Mouse (Mus musculus) midbrain, embryonic 13.5 days (tissue): ENCODE measurements around the gene Btbd8. TPM values are rescaled to one million over a fixed set of nuclear protein-coding genes. Genes with fewer than 3 reads are reported as not detected.

Experiments used
- ATAC-seq: fragments of 200-750 bp; cut with Nextera tagmentation; 2 replicates; pipeline ENCODE4 v1.8.0; 2017; ENCODE audit warnings: mild to moderate bottlenecking, moderate TSS enrichment, moderate library complexity
- H3K27ac ChIP-seq: fragments of 300-500 bp; sonication (generic); 2 replicates; pipeline ENCODE4 v1.5.1; 2015; ENCODE audit warnings: inconsistent platforms, mild to moderate bottlenecking, moderate library complexity
- H3K27me3 ChIP-seq: fragments of 300-500 bp; sonication (generic); 2 replicates; pipeline ENCODE4 v1.6.1; 2015; ENCODE audit warnings: mild to moderate bottlenecking, inconsistent platforms
- H3K36me3 ChIP-seq: fragments of 300-500 bp; sonication (generic); 2 replicates; pipeline ENCODE4 v1.6.1; 2015; ENCODE audit warnings: mild to moderate bottlenecking, inconsistent platforms
- H3K4me1 ChIP-seq: fragments of 300-500 bp; sonication (generic); replicated peaks from 2 replicates; pipeline ENCODE4 v1.6.1; 2015; ENCODE audit warnings: inconsistent platforms
- H3K4me2 ChIP-seq: fragments of 300-500 bp; sonication (generic); replicated peaks from 2 replicates; pipeline ENCODE4 v1.6.1; 2015; ENCODE audit warnings: moderate library complexity, mild to moderate bottlenecking, inconsistent platforms
- H3K4me3 ChIP-seq: fragments of 300-500 bp; sonication (generic); replicated peaks from 2 replicates; pipeline ENCODE4 v1.5.1; 2015; ENCODE audit warnings: mild to moderate bottlenecking, inconsistent platforms
- H3K9ac ChIP-seq: fragments of 300-500 bp; sonication (generic); replicated peaks from 2 replicates; pipeline ENCODE4 v1.6.1; 2015; ENCODE audit warnings: mild to moderate bottlenecking, inconsistent platforms
- H3K9me3 ChIP-seq: fragments of 300-500 bp; sonication (generic); 2 replicates; pipeline ENCODE4 v1.6.1; 2016; ENCODE audit warnings: mild to moderate bottlenecking, inconsistent platforms
- whole genome bisulfite sequencing: fragments of 180-500 bp; shearing (Covaris S2); methylation state at CpG from one replicate; pipeline ENCODE4 v1.1.7; 2015; 5-methylcytosine and 5-hydroxymethylcytosine counted together
- polyA plus RNA-seq: library from polyadenylated mRNA; unstranded; fragments of >200 nt; fragmentation: Nextera tagmentation; extraction: Ambion mirVana; gene quantifications from 2 replicates; pipeline ENCODE4 v1.2.1, GENCODE M21; 2015

The Btbd8 gene
- polyA plus RNA-seq, 1 experiment from 2014 or later: 14.5 TPM

DNA sequence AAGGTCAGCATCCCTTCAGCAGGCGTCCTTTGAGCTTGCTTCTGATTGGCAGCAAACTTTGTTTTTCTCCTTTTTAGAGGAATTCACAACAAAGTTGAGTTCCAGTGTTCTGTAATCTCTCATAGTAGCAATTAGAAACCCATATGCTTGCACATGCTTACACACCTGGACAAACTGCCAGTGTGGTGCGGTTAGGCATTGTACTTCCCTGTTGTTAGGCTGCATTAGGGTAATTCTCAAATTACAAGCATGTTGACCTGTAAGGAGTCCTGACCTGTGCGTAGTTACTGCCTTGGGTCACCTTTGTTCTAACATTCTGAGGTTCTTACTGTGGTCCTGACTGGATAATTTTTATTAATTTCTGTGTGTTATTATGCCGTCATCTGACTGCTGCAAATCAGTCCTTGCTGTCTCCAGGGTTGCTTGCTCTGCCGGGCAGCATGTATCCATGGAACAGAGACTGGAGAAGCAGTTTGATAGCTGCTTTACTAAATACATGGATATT lies 61.1 kb downstream of the Btbd8 start:
- Histone ChIP-seq H3K4me1 (peaks cover 34% of the 10 kb centered on the region), H3K27ac (peak overlapping the region; percentile 19; the same call in 1 of the 2 replicates), H3K36me3 (peaks cover 10% of the 10 kb centered on the region), H3K4me2 (peak overlapping the region; percentile 60), H3K27me3 (no peaks in the 10 kb centered on the region), H3K4me3 (peak overlapping the region; percentile 42), H3K9me3 (0 out of 2 replicates have a peak, but pooled peaks cover 2% of the 10 kb centered on the region), H3K9ac (peak overlapping the region; percentile 57; the same call in 1 of the 2 replicates)
- WGBS: 58% methylated on average over 5 of the region's 5 CpGs
- ATAC-seq: no peak

GRCm38 (mm10) chr5:107499891-107500535 lies 62.2 kb downstream of the Btbd8 start:
- H3K27ac ChIP-seq: no peak overlapping the region
- no peak overlapping the region for H3K4me2 ChIP-seq
- no peaks in the 10 kb centered on the region for H3K27me3 ChIP-seq
- H3K9me3 ChIP-seq: no peaks in the 10 kb centered on the region
- no peak overlapping the region for H3K4me3 ChIP-seq
- 87% methylated on average over 5 of the region's 5 CpGs for WGBS
- H3K4me1 ChIP-seq: peaks cover 34% of the 10 kb centered on the region
- peaks cover 16% of the 10 kb centered on the region for H3K36me3 ChIP-seq
- no peak overlapping the region for H3K9ac ChIP-seq
- ATAC-seq: no peak

DNA sequence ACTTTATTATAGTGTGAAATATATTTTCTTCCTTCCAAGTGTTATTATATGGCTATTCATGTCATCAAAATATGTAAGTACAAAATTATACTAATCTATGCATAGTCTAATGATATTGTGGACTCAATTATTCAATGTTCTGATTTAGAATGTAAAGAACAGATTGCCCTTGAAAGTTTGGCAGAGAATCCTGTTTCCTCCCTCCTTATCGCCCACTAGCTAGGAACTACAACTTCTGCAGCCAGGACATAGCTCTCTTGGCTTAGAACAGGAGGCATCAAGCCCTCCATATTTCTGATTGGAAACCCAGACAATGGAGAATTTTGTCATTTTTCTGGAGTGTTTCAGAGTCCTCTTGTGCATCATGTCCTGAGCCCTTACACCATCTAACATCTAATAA lies 62.9 kb downstream of the Btbd8 start:
- H3K4me2 ChIP-seq: no peak overlapping the region

GRCm38 (mm10) chr5:107507321-107507720 lies 69.5 kb downstream of the Btbd8 start, which contains the start of gene Gm42669:
TSS of gene Gm42669 (plus strand) at chr5:107507621.
- H3K4me2 ChIP-seq: no peak within 1 kb of the TSS
- no peak within 1 kb of the TSS for H3K27ac ChIP-seq
- no peaks in the 10 kb centered on the region for H3K27me3 ChIP-seq
- H3K9ac ChIP-seq: no peak within 1 kb of the TSS
- no peak for ATAC-seq
- H3K4me1 ChIP-seq: no peaks in the 10 kb centered on the region
- 82% methylated on average over 4 of the region's 4 CpGs for WGBS
- H3K9me3 ChIP-seq: no peaks in the 10 kb centered on the region
- no peak within 1 kb of the TSS for H3K4me3 ChIP-seq
- H3K36me3 ChIP-seq: peaks cover 47% of the 10 kb centered on the region

More for the DNA sequence above, 62.9 kb downstream of the Btbd8 start:
- Histone ChIP-seq H3K36me3 (peaks cover 23% of the 10 kb centered on the region), H3K27me3 (no peaks in the 10 kb centered on the region), H3K4me1 (peaks cover 34% of the 10 kb centered on the region), H3K9me3 (no peaks in the 10 kb centered on the region), H3K9ac (no peak overlapping the region), H3K27ac (no peak overlapping the region), H3K4me3 (no peak overlapping the region)
- 87% methylated on average over 1 of the region's 1 CpGs for WGBS
- no peak for ATAC-seq

DNA sequence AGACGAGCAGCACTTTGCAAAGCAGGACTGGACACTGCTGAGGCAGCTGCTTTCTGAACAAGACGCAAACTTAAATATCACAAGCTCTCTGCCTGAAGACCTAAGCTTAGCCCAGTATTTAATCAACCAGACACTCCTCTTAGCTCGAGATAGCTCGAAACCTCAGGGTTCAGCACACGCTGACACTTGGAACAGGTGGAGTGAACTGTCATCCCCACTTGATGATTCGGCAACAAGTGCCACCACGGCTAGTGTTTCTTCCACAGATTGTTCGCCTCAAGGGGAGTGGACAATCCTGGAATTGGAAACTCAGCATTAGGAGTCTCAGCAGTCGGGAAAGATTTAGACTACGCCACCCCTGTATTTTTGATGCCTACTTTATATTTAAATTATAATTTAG lies 72.7 kb downstream of the Btbd8 start:
- WGBS: 91% methylated on average over 10 of the region's 10 CpGs
- no peak for ATAC-seq
- H3K27me3 ChIP-seq: no peaks in the 10 kb centered on the region

GRCm38 (mm10) chr5:107511326-107511725 lies 73.5 kb downstream of the Btbd8 start:
- 70% methylated on average over 2 of the region's 2 CpGs for WGBS
- no peak overlapping the region for H3K4me3 ChIP-seq
- H3K36me3 ChIP-seq: peaks cover 25% of the 10 kb centered on the region
- no peak for ATAC-seq
- H3K4me1 ChIP-seq: no peaks in the 10 kb centered on the region
- H3K4me2 ChIP-seq: no peak overlapping the region
- H3K27ac ChIP-seq: no peak overlapping the region
- no peaks in the 10 kb centered on the region for H3K27me3 ChIP-seq
- H3K9me3 ChIP-seq: no peaks in the 10 kb centered on the region
- no peak overlapping the region for H3K9ac ChIP-seq

More for the DNA sequence above, 72.7 kb downstream of the Btbd8 start:
- no peak overlapping the region for H3K9ac ChIP-seq
- no peak overlapping the region for H3K27ac ChIP-seq
- H3K4me3 ChIP-seq: no peak overlapping the region
- peaks cover 29% of the 10 kb centered on the region for H3K36me3 ChIP-seq
- no peak overlapping the region for H3K4me2 ChIP-seq
- no peaks in the 10 kb centered on the region for H3K4me1 ChIP-seq
- no peaks in the 10 kb centered on the region for H3K9me3 ChIP-seq

DNA sequence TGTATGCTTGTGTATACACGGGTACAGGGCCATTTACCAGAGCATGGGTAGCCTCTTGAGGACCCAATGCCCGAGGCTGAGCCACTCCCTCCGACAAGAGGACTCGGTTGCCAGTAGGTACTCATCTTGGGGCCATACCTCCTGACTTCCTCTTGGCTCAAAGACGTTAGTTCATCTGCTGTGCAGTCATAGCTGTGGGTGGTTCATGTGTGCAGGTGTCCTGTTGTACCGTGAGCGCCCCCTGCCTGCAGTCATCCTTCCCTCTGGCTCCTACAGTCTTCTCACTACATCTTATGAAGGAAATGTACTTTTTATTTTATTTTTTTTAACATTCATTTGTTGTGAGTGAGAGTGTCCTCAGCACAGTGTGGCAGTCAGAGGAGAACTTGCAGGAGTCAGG lies 75.8 kb downstream of the Btbd8 start:
- Histone ChIP-seq H3K4me1 (no peaks in the 10 kb centered on the region), H3K4me2 (no peak overlapping the region), H3K9ac (no peak overlapping the region), H3K27me3 (no peaks in the 10 kb centered on the region), H3K27ac (no peak overlapping the region), H3K9me3 (no peaks in the 10 kb centered on the region), H3K4me3 (no peak overlapping the region), H3K36me3 (peaks cover 8% of the 10 kb centered on the region; the same call in 1 of the 2 replicates)
- ATAC-seq: peak; percentile 55
- WGBS: 48% methylated on average over 7 of the region's 7 CpGs

DNA sequence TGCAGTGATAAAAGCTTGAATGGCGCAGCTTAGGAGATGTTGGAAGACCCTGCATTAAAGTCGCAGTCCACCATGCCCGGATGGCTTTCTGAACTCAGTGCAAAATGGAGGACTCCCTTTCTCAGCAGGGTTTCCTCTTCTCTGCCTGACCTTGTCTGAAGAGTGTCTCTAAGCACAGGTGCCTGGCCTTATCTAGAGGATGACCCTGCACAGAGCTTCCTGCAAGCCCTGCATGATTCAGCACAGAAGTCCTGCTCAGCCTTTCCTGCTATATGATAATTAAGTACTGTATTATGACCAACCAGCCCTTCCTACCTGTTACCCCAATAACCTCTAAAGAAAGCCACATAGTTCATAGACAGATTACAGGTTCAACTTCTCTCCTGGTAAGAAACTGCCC lies 77.7 kb downstream of the Btbd8 start:
- H3K27ac ChIP-seq: no peak overlapping the region
- H3K36me3 ChIP-seq: peaks cover 4% of the 10 kb centered on the region; the same call in 1 of the 2 replicates
- WGBS: 92% methylated on average over 3 of the region's 3 CpGs

GRCm38 (mm10) chr5:107516087-107516486 lies 78.3 kb downstream of the Btbd8 start:
- H3K36me3 ChIP-seq: peaks cover 3% of the 10 kb centered on the region; the same call in 1 of the 2 replicates
- H3K4me3 ChIP-seq: no peak overlapping the region
- no peak overlapping the region for H3K27ac ChIP-seq
- H3K9me3 ChIP-seq: no peaks in the 10 kb centered on the region
- no peak overlapping the region for H3K9ac ChIP-seq
- H3K4me1 ChIP-seq: no peaks in the 10 kb centered on the region
- WGBS: 95% methylated on average over 1 of the region's 1 CpGs
- no peak overlapping the region for H3K4me2 ChIP-seq
- no peak for ATAC-seq
- H3K27me3 ChIP-seq: no peaks in the 10 kb centered on the region

More for the DNA sequence above, 77.7 kb downstream of the Btbd8 start:
- Histone ChIP-seq H3K9me3 (no peaks in the 10 kb centered on the region), H3K4me1 (no peaks in the 10 kb centered on the region), H3K4me3 (no peak overlapping the region), H3K4me2 (no peak overlapping the region), H3K9ac (no peak overlapping the region), H3K27me3 (no peaks in the 10 kb centered on the region)
- ATAC-seq: no peak

DNA sequence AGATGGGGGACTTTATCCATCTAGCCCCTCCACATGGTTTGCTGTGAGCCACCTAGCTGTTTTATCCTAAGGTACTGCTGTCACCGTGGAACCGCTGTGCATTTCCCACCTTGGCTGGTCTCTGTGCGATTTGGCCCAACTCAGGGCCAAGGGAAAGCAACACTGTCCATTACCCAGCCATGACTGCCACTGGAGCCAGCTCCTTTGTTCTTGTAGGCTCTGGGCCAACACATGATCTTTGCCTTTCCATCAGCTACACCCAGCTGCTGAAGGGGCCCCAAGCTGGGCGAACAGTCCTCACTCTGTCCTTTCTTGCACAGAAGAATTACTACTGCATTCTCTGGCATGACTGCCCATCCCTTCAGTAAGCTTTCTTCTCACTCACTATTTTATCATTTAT lies 80.8 kb downstream of the Btbd8 start:
- H3K4me1 ChIP-seq: no peaks in the 10 kb centered on the region
- no peak overlapping the region for H3K9ac ChIP-seq
- H3K4me3 ChIP-seq: no peak overlapping the region
- H3K27me3 ChIP-seq: no peaks in the 10 kb centered on the region
- no peaks in the 10 kb centered on the region for H3K9me3 ChIP-seq
- H3K27ac ChIP-seq: no peak overlapping the region
- H3K4me2 ChIP-seq: no peak overlapping the region
- no peak for ATAC-seq
- WGBS: 90% methylated on average over 4 of the region's 4 CpGs
- no peaks in the 10 kb centered on the region for H3K36me3 ChIP-seq

- no peaks in the 10 kb centered on the region for H3K9me3 ChIP-seq
- no peaks in the 10 kb centered on the region for H3K36me3 ChIP-seq
- H3K4me1 ChIP-seq: no peaks in the 10 kb centered on the region
- no peak overlapping the region for H3K4me2 ChIP-seq
- H3K9ac ChIP-seq: no peak overlapping the region
- no peaks in the 10 kb centered on the region for H3K27me3 ChIP-seq
- no peak overlapping the region for H3K27ac ChIP-seq
- no peak overlapping the region for H3K4me3 ChIP-seq
- WGBS: 94% methylated on average over 6 of the region's 6 CpGs
- no peak for ATAC-seq
These were observed 83.6 kb downstream of the Btbd8 start for GRCm38 (mm10) chr5:107521386-107521785.

GRCm38 (mm10) chr5:107521897-107522296 lies 84.1 kb downstream of the Btbd8 start:
- Histone ChIP-seq H3K36me3 (no peaks in the 10 kb centered on the region), H3K27me3 (no peaks in the 10 kb centered on the region), H3K9ac (no peak overlapping the region), H3K4me3 (no peak overlapping the region), H3K9me3 (no peaks in the 10 kb centered on the region), H3K4me1 (no peaks in the 10 kb centered on the region), H3K4me2 (no peak overlapping the region), H3K27ac (no peak overlapping the region)
- no peak for ATAC-seq
- 85% methylated on average over 7 of the region's 7 CpGs for WGBS
